In the genomic region with DNA sequence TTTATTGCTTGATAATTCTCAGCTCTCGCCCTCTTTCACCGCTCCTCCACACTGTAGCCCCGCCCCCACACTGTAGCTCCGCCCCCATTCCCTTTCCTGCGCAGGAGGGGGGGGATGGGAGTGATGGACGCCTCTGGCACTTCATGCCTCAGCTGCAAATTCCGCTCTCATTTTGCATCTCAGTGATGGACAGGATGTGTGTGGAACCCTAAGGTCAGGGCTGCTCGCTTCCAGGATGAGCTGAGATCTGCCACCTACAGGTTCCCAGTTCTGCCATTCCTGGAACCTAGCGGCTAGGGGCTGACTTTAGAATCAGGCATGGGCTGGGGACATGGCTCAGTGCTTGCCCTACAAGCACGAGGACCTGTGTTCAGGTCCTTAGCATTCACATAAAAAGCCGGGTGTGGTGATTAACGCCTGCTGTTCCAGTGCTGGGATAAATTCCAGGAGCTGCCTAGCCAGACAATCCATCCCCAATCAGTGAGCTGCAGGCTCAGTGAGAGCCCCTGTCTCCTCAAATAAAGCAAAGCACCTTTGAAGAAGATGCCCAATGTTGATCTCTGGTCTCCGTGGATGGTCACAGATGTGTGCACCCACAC, we compare ENCODE assay signal across 8 mouse cellular contexts. TPM values are rescaled to one million over a fixed set of nuclear protein-coding genes. Genes with fewer than 3 reads are reported as not detected.
DNase-seq lines count a peak whose midpoint lies in the region; ATAC-seq lines count a peak whose summit lies in the region.

No protein-coding gene starts in this region.

- peak; percentile 47 for DNase-seq in kidney, adult 18-20 months
- DNase-seq in kidney, adult 9 months = no peak
- peak; percentile 81 for DNase-seq in embryonic facial prominence, embryonic 10.5 days (ENCODE audit: low spot score)
- DNase-seq in induced T-regulatory cell, adult 2 months (ENCODE audit: low read depth) = peak; percentile 37
- DNase-seq in urinary bladder, adult 18-20 months (ENCODE audit: low spot score in 2 of 2) = no peak
- DNase-seq in cerebellum, adult 9-10 months = no peak

- peaks cover 46% of the 10 kb centered on the region for H3K27me3 ChIP-seq in embryonic facial prominence, embryonic 10.5 days (replicated peaks; ENCODE audit: low read depth, poor library complexity, severe bottlenecking)
- H3K27me3 ChIP-seq in midbrain, embryonic 15.5 days (replicated peaks) = no peaks in the 10 kb centered on the region

- H3K36me3 ChIP-seq in embryonic facial prominence, embryonic 10.5 days (replicated peaks) = no peaks in the 10 kb centered on the region
- no peaks in the 10 kb centered on the region for H3K36me3 ChIP-seq in midbrain, embryonic 15.5 days (replicated peaks)

- 9% methylated on average over 13 of the region's 13 CpGs for WGBS in embryonic facial prominence, embryonic 10.5 days
- 6% methylated on average over 13 of the region's 13 CpGs for WGBS in midbrain, embryonic 15.5 days

- 0 out of 2 replicates have a peak overlapping the region, but pooled peaks have one; percentile 5 for H3K4me2 ChIP-seq in midbrain, embryonic 15.5 days

- peak overlapping the region; percentile 23; the same call in 1 of the 2 replicates for H3K4me3 ChIP-seq in embryonic facial prominence, embryonic 10.5 days
- no peak overlapping the region for H3K4me3 ChIP-seq in midbrain, embryonic 15.5 days

- H3K9me3 ChIP-seq in embryonic facial prominence, embryonic 10.5 days = no peaks in the 10 kb centered on the region
- H3K9me3 ChIP-seq in midbrain, embryonic 15.5 days = no peaks in the 10 kb centered on the region

- peaks cover 83% of the 10 kb centered on the region for H3K4me1 ChIP-seq in embryonic facial prominence, embryonic 10.5 days
- H3K4me1 ChIP-seq in midbrain, embryonic 15.5 days = peaks cover 30% of the 10 kb centered on the region

- 0 out of 2 replicates have a peak, but pooled peaks have one; percentile 31 for ATAC-seq in midbrain, embryonic 15.5 days (replicated peaks)
- ATAC-seq in granulocyte monocyte progenitor cell, adult 5-6 weeks (replicated peaks; ENCODE audit: poor library complexity, severe bottlenecking) = no peak

- no peak overlapping the region; the same call in 1 of the 2 replicates for H3K9ac ChIP-seq in midbrain, embryonic 15.5 days

- H3K27ac ChIP-seq in embryonic facial prominence, embryonic 10.5 days (replicated peaks) = peak overlapping the region; percentile 26
- H3K27ac ChIP-seq in midbrain, embryonic 15.5 days = peak overlapping the region; percentile 64

RNA-seq across cellular contexts. Expression of a gene that starts 47.4 kb away (rescaled TPM):
- 13.9 and 15.2 TPM in 2 replicates for polyA plus RNA-seq in embryonic facial prominence, embryonic 10.5 days (2016; fragmentation: Nextera tagmentation; extraction: Ambion mirVana)
- polyA plus RNA-seq in midbrain, embryonic 15.5 days (2015; fragmentation: Nextera tagmentation; extraction: Ambion mirVana) = 32.5 and 35.4 TPM in 2 replicates
- 21.9 and 24.4 TPM in 2 replicates for total RNA-seq in granulocyte monocyte progenitor cell, adult 5-6 weeks (2014; fragmentation: Nextera tagmentation)
- total RNA-seq in granulocyte monocyte progenitor cell, adult 5-6 weeks (2017) = 22.7 and 23.5 TPM in 2 replicates

Comparison
In these comparisons a context has a peak if more than half of its experiments do, and no peak if none do; other contexts are left out.
1. DNase-seq: peak in kidney, adult 18-20 months (single experiment), embryonic facial prominence, embryonic 10.5 days (single experiment) and induced T-regulatory cell, adult 2 months (single experiment); none in kidney, adult 9 months (single experiment), urinary bladder, adult 18-20 months (0 of 2) and cerebellum, adult 9-10 months (single experiment).